Comparison of ENCODE assay signal across 9 mouse cellular contexts in genomic region chr6:91980011-91980410, GRCm38 (mm10). TPM values are rescaled to one million over a fixed set of nuclear protein-coding genes. Genes with fewer than 3 reads are reported as not detected.
DNase-seq lines count a peak whose midpoint lies in the region; ATAC-seq and TF ChIP-seq lines count a peak whose summit lies in the region.
"Had no signal": no experiment of that assay in that cellular context is flagged by ENCODE, and none has a peak within 500 bp of the region (broad histone marks: within the 10 kb centered on the region; RNA-seq: fewer than 3 reads in every experiment).

No protein-coding gene starts in this region.

- H3K9me3 ChIP-seq in lung, embryonic 16.5 days (ENCODE audit: control insufficient read depth, low read length): no peaks in the 10 kb centered on the region
- no peaks in the 10 kb centered on the region for H3K9me3 ChIP-seq in limb, embryonic 10.5 days (replicated peaks)

- peak overlapping the region; percentile 77 for H3K4me3 ChIP-seq in gastrocnemius, adult 2 months
- peak overlapping the region; percentile 63 for H3K4me3 ChIP-seq in lung, embryonic 16.5 days (ENCODE audit: low read length)
- H3K4me3 ChIP-seq in limb, embryonic 10.5 days: peak overlapping the region; percentile 73
- H3K4me3 ChIP-seq in small intestine, adult 2 months (ENCODE audit: low read depth, low read length): peak overlapping the region; percentile 50

- intact Hi-C loops in gastrocnemius, adult 2 months (cut with DNase I): no loop called here

- no peak for DNase-seq in gastrocnemius, adult 2 months
- DNase-seq in gastrocnemius, postnatal 25 days: no peak
- DNase-seq in lung, postnatal 14 days: no peak
- DNase-seq in limb, embryonic 10.5 days (ENCODE audit: low spot score): no peak
- no peak for DNase-seq in right cerebral cortex, adult 18-20 months
- DNase-seq in cerebellum, postnatal 10 days: no peak
- DNase-seq: cerebellum, adult 9-11 months had no signal

- H3K9ac ChIP-seq in lung, embryonic 16.5 days (ENCODE audit: low read length): peak overlapping the region; percentile 69

- 57% methylated on average over 3 of the region's 3 CpGs for WGBS in lung, embryonic 16.5 days
- WGBS in limb, embryonic 10.5 days: 60% methylated on average over 3 of the region's 3 CpGs
- WGBS in small intestine, adult 2 months: 56% methylated on average over 3 of the region's 3 CpGs

- H3K27ac ChIP-seq in gastrocnemius, adult 2 months: peak overlapping the region; percentile 91
- H3K27ac ChIP-seq in lung, embryonic 16.5 days (ENCODE audit: low read length): no peak overlapping the region
- H3K27ac ChIP-seq in limb, embryonic 10.5 days: 0 out of 2 replicates have a peak overlapping the region, but pooled peaks have one; percentile 14
- 0 out of 2 replicates have a peak overlapping the region, but pooled peaks have one; percentile 2 for H3K27ac ChIP-seq in small intestine, adult 2 months (ENCODE audit: insufficient read depth, low read depth, low read length)

- peaks cover 10% of the 10 kb centered on the region; the same call in 1 of the 2 replicates for H3K27me3 ChIP-seq in lung, embryonic 16.5 days (ENCODE audit: control insufficient read depth, insufficient read depth, low read depth, low read length)
- peaks cover 68% of the 10 kb centered on the region for H3K27me3 ChIP-seq in limb, embryonic 10.5 days (ENCODE audit: low read depth, poor library complexity, severe bottlenecking)
- H3K27me3 ChIP-seq in small intestine, adult 2 months (ENCODE audit: control insufficient read depth, insufficient read depth, low read length): peaks cover 28% of the 10 kb centered on the region

- H3K36me3 ChIP-seq in lung, embryonic 16.5 days (ENCODE audit: control insufficient read depth, insufficient read depth, low read length): no peaks in the 10 kb centered on the region
- no peaks in the 10 kb centered on the region for H3K36me3 ChIP-seq in limb, embryonic 10.5 days
- H3K36me3 ChIP-seq in small intestine, adult 2 months (ENCODE audit: control insufficient read depth, insufficient read depth, low read length): no peaks in the 10 kb centered on the region

- H3K4me1 ChIP-seq in lung, embryonic 16.5 days (replicated peaks; ENCODE audit: control insufficient read depth, insufficient read depth, low read length): no peaks in the 10 kb centered on the region
- peaks cover 14% of the 10 kb centered on the region for H3K4me1 ChIP-seq in limb, embryonic 10.5 days
- H3K4me1 ChIP-seq in small intestine, adult 2 months (ENCODE audit: control insufficient read depth, insufficient read depth, insufficient read length, low read length): no peaks in the 10 kb centered on the region

- no peak for TF ChIP-seq CTCF in gastrocnemius, adult 2 months (IDR thresholded peaks at IDR 0.05)
- TF ChIP-seq CTCF in small intestine, adult 2 months (IDR thresholded peaks at IDR 0.05; ENCODE audit: extremely low read depth, insufficient read length, insufficient replicate concordance, low read depth, low read length): no peak

- ATAC-seq in lung, embryonic 16.5 days (ENCODE audit: low read depth): no peak

- peak overlapping the region; percentile 94 for H3K4me2 ChIP-seq in lung, embryonic 16.5 days (ENCODE audit: low read depth, low read length)

- TF ChIP-seq POLR2A in small intestine, adult 2 months (IDR thresholded peaks at IDR 0.05; ENCODE audit: low read depth, low read length): no peak

RNA-seq across cellular contexts. Expression of gene Fgd5, which starts 1.3 kb away (rescaled TPM):
- 10 to 100 TPM in 1 of 2 experiments, 1 to 10 TPM in 1; 9.0 to 11.3 TPM for total RNA-seq in gastrocnemius, adult 2 months (2021)
- 10 to 100 TPM in 1 of 2 experiments, 1 to 10 TPM in 1; 9.9 to 10.9 TPM for total RNA-seq in gastrocnemius, postnatal 25 days (2021)
- polyA plus RNA-seq in lung, embryonic 16.5 days (2015; fragmentation: Nextera tagmentation; extraction: Ambion mirVana): 21.0 and 22.9 TPM in 2 replicates
- 7.0 and 8.0 TPM in 2 replicates for polyA plus RNA-seq in limb, embryonic 10.5 days (2016; fragmentation: Nextera tagmentation; extraction: Ambion mirVana)
- polyA plus RNA-seq in small intestine, adult 2 months (2012; rRNA removed): 1.4 and 2.9 TPM in 2 replicates
